Mouse (Mus musculus): ENCODE results near the gene Dbx1. TPM values are rescaled to one million over a fixed set of nuclear protein-coding genes. Genes with fewer than 3 reads are reported as not detected.

The Dbx1 gene
- total RNA-seq, 2 experiments from 2014 or later, result not detected

Other genes starting within 250 kb of the Dbx1 start
- 10 to 100 TPM; 21.1 to 21.2 TPM for gene Htatip2, start 122.3 kb upstream of the Dbx1 start, total RNA-seq (2021)
- 10 to 100 TPM; 39.4 to 41.1 TPM for gene Prmt3, start 141.5 kb upstream of the Dbx1 start, total RNA-seq (2021)

All from adrenal gland, postnatal 4 days (tissue).